Mouse (Mus musculus) gastrocnemius, adult 8-10 months (tissue): ENCODE measurements at regions not wholly inside any gene's neighbourhood (a gene's known extent, or its start where the extent isn't known, plus 50 kb on each side); places are given as distances from the start of the nearest gene placed in this dataset.

Source experiments
- DNase-seq, 2 experiments: peaks; one replicate each; pipeline ENCODE4 v3.0.0; 2022; ENCODE audit warnings: low spot score in 2 of 2

- DNase-seq, result no peak
Observed at GRCm38 (mm10) chr7:111345117-111345516, 262.3 kb upstream of the Eif4g2 start.

- no peak for DNase-seq
Observed at GRCm38 (mm10) chr7:111337053-111337452, 254.2 kb upstream of the Eif4g2 start.

GRCm38 (mm10) chr7:111322901-111323300 lies 240.1 kb upstream of the Eif4g2 start:
- DNase-seq, result no peak

GRCm38 (mm10) chr7:111319917-111320316 lies 237.1 kb upstream of the Eif4g2 start:
- no peak for DNase-seq

GRCm38 (mm10) chr7:111316479-111316990 lies 233.7 kb upstream of the Eif4g2 start:
- DNase-seq, result no peak

- no peak for DNase-seq
Observed at GRCm38 (mm10) chr7:111313921-111314320, 231.1 kb upstream of the Eif4g2 start.

GRCm38 (mm10) chr7:111305196-111305595 lies 222.4 kb upstream of the Eif4g2 start:
- no peak for DNase-seq

- no peak for DNase-seq
Observed at GRCm38 (mm10) chr7:111301791-111302488, 219.1 kb upstream of the Eif4g2 start.

- DNase-seq, result no peak
Observed at GRCm38 (mm10) chr7:111297174-111297902, 214.5 kb upstream of the Eif4g2 start.

- no peak for DNase-seq
Observed at GRCm38 (mm10) chr7:111283411-111283955, 200.7 kb upstream of the Eif4g2 start.

GRCm38 (mm10) chr7:111282314-111282713 lies 199.5 kb upstream of the Eif4g2 start:
- DNase-seq, result no peak

- DNase-seq, result no peak
Observed at GRCm38 (mm10) chr7:111277703-111278102, 194.9 kb upstream of the Eif4g2 start.

- no peak for DNase-seq
Observed at GRCm38 (mm10) chr7:111273839-111274238, 191.0 kb upstream of the Eif4g2 start.

- DNase-seq, result no peak
Observed at GRCm38 (mm10) chr7:111270874-111271273, 188.0 kb upstream of the Eif4g2 start.

- no peak for DNase-seq
Observed at GRCm38 (mm10) chr7:111268197-111268596, 185.4 kb upstream of the Eif4g2 start.

- no peak for DNase-seq
Observed at GRCm38 (mm10) chr7:111263302-111263701, 180.5 kb upstream of the Eif4g2 start.

GRCm38 (mm10) chr7:111259630-111260574 lies 177.1 kb upstream of the Eif4g2 start:
- no peak for DNase-seq

GRCm38 (mm10) chr7:111257842-111258241 lies 175.0 kb upstream of the Eif4g2 start:
- no peak for DNase-seq

- no peak for DNase-seq
Observed at GRCm38 (mm10) chr7:111256199-111256598, 173.4 kb upstream of the Eif4g2 start.

- DNase-seq, result peak; percentile 68 to 69
Observed at GRCm38 (mm10) chr7:111249606-111250005, 166.8 kb upstream of the Eif4g2 start.

GRCm38 (mm10) chr7:111245488-111245887 lies 162.7 kb upstream of the Eif4g2 start:
- no peak for DNase-seq
